Mouse (Mus musculus) limb, embryonic 14.5 days (tissue): ENCODE measurements around the gene Aasdh. TPM values are rescaled to one million over a fixed set of nuclear protein-coding genes. Genes with fewer than 3 reads are reported as not detected.

Source experiments
- ATAC-seq: fragments of 200-750 bp; cut with Nextera tagmentation; 2 replicates; pipeline ENCODE4 v1.8.0; 2017; ENCODE audit warnings: low read depth, moderate number of reproducible peaks, moderate TSS enrichment; ENCODE audit not compliant: low FRiP score
- DNase-seq: peaks from one replicate; pipeline ENCODE4 v3.0.0-alpha.2; 2015; ENCODE audit warnings: low spot score
- H3K27ac ChIP-seq: fragments of 300-500 bp; sonication (generic); replicated peaks from 2 replicates; pipeline ENCODE4 v1.5.1; 2014; ENCODE audit warnings: low read depth, mild to moderate bottlenecking, low read length, moderate library complexity, mixed read lengths
- H3K27me3 ChIP-seq: fragments of 300-500 bp; sonication (generic); 2 replicates; pipeline ENCODE4 v1.6.1; 2014; ENCODE audit warnings: low read length, mixed read lengths; ENCODE audit not compliant: control insufficient read depth, insufficient read depth
- H3K36me3 ChIP-seq: fragments of 300-500 bp; sonication (generic); 2 replicates; pipeline ENCODE4 v1.6.1; 2014; ENCODE audit warnings: mild to moderate bottlenecking, low read length, moderate library complexity, mixed read lengths; ENCODE audit not compliant: control insufficient read depth, insufficient read depth
- H3K4me1 ChIP-seq: fragments of 300-500 bp; sonication (generic); 2 replicates; pipeline ENCODE4 v1.6.1; 2014; ENCODE audit warnings: antibody characterized with exemption, low read length, mixed read lengths; ENCODE audit not compliant: control insufficient read depth, insufficient read depth
- H3K4me2 ChIP-seq: fragments of 300-500 bp; sonication (generic); replicated peaks from 2 replicates; pipeline ENCODE4 v1.6.1; 2014; ENCODE audit warnings: low read depth, mild to moderate bottlenecking, low read length, moderate library complexity; ENCODE audit not compliant: severe bottlenecking
- H3K4me3 ChIP-seq: fragments of 300-500 bp; sonication (generic); replicated peaks from 2 replicates; pipeline ENCODE4 v1.5.1; 2014; ENCODE audit warnings: low read length
- H3K9ac ChIP-seq: fragments of 300-500 bp; sonication (generic); 2 replicates; pipeline ENCODE4 v1.6.1; 2014; ENCODE audit warnings: mild to moderate bottlenecking, low read depth, low read length, moderate library complexity; ENCODE audit not compliant: severe bottlenecking
- H3K9me3 ChIP-seq: fragments of 300-500 bp; sonication (generic); 2 replicates; pipeline ENCODE4 v1.6.1; 2016; ENCODE audit warnings: low read length; ENCODE audit not compliant: control insufficient read depth
- POLR2A ChIP-seq: fragments of 200-500 bp; IDR thresholded peaks from 2 replicates; pipeline ENCODE4 v1.8.0; 2012; ENCODE audit warnings: inconsistent platforms, mild to moderate bottlenecking, moderate library complexity, borderline replicate concordance; ENCODE audit not compliant: insufficient read depth, insufficient read length; ENCODE audit errors: extremely low read depth
- WGBS: fragments of 180-500 bp; shearing (Covaris S2); extraction: QIAGEN DNeasy Blood & Tissue Kit; methylation state at CpG from one replicate; pipeline ENCODE4 v1.1.7; 2014; 5-methylcytosine and 5-hydroxymethylcytosine counted together
- polyA plus RNA-seq, 2 experiments: library from polyadenylated mRNA; depleted of rRNA in 1 of 2; stranded (reverse) in 1 of 2; unstranded in 1 of 2; fragments of >200 nt; fragmentation: Nextera tagmentation in 1 of 2; extraction: Ambion mirVana in 1 of 2; gene quantifications; 2 replicates each; pipeline versions ENCODE4 v1.2.1 to v1.2.3; 2012 to 2014

Gene Aasdh
- polyA plus RNA-seq, 2 experiments = 15.1 to 24.0 TPM

- H3K36me3 ChIP-seq = 0 out of 2 replicates have a peak, but pooled peaks cover 3% of the 10 kb centered on the region
- DNase-seq (no peak), ATAC-seq (no peak)
- 71% methylated on average over 3 of the region's 3 CpGs for WGBS
- no peak for TF ChIP-seq POLR2A
- H3K9ac ChIP-seq = peak overlapping the region; percentile 87
- no peak overlapping the region for H3K27ac ChIP-seq
- H3K4me1 ChIP-seq = 0 out of 2 replicates have a peak, but pooled peaks cover 3% of the 10 kb centered on the region
- peak overlapping the region; percentile 75 for H3K4me3 ChIP-seq
- no peaks in the 10 kb centered on the region for H3K9me3 ChIP-seq
- peak overlapping the region; percentile 75 for H3K4me2 ChIP-seq
- H3K27me3 ChIP-seq = no peaks in the 10 kb centered on the region
Measured at GRCm38 (mm10) chr5:76906155-76906499, 813 bp upstream of the Aasdh start.

- Histone ChIP-seq H3K9me3 (no peaks in the 10 kb centered on the region), H3K4me3 (peak overlapping the region; percentile 75), H3K36me3 (no peaks in the 10 kb centered on the region), H3K27ac (peak overlapping the region; percentile 88), H3K4me2 (peak overlapping the region; percentile 75), H3K27me3 (no peaks in the 10 kb centered on the region), H3K4me1 (0 out of 2 replicates have a peak, but pooled peaks cover 3% of the 10 kb centered on the region), H3K9ac (peak overlapping the region; percentile 87)
- 2% methylated on average over 19 of the region's 19 CpGs for WGBS
- TF ChIP-seq POLR2A = no peak
- ATAC-seq (no peak; the same call in 1 of the 2 replicates), DNase-seq (no peak)
Measured at GRCm38 (mm10) chr5:76904713-76905404, 455 bp downstream of the Aasdh start.

- Histone ChIP-seq H3K36me3 (no peaks in the 10 kb centered on the region), H3K27me3 (no peaks in the 10 kb centered on the region), H3K9me3 (no peaks in the 10 kb centered on the region), H3K9ac (no peak overlapping the region), H3K4me3 (no peak overlapping the region), H3K27ac (no peak overlapping the region), H3K4me1 (0 out of 2 replicates have a peak, but pooled peaks cover 3% of the 10 kb centered on the region), H3K4me2 (no peak overlapping the region)
- no peak for TF ChIP-seq POLR2A
- DNase-seq = no peak
- WGBS = 76% methylated on average over 4 of the region's 4 CpGs
- no peak for ATAC-seq
Measured at GRCm38 (mm10) chr5:76902131-76902530, 3.2 kb downstream of the Aasdh start.

- ATAC-seq = no peak
- peaks cover 37% of the 10 kb centered on the region for H3K36me3 ChIP-seq
Measured at GRCm38 (mm10) chr5:76893084-76893483, 12.2 kb downstream of the Aasdh start.

GRCm38 (mm10) chr5:76892608-76893007, 12.7 kb downstream of the Aasdh start:
- WGBS = 78% methylated on average over 2 of the region's 2 CpGs
- Histone ChIP-seq H3K4me3 (no peak overlapping the region), H3K36me3 (peaks cover 37% of the 10 kb centered on the region), H3K9ac (no peak overlapping the region), H3K27ac (no peak overlapping the region), H3K4me2 (no peak overlapping the region), H3K27me3 (no peaks in the 10 kb centered on the region), H3K9me3 (no peaks in the 10 kb centered on the region), H3K4me1 (no peaks in the 10 kb centered on the region)
- DNase-seq = no peak
- TF ChIP-seq POLR2A = no peak
- ATAC-seq = no peak

More at GRCm38 (mm10) chr5:76893084-76893483, 12.2 kb downstream of the Aasdh start:
- H3K9me3 ChIP-seq = no peaks in the 10 kb centered on the region
- H3K27me3 ChIP-seq = no peaks in the 10 kb centered on the region
- H3K4me2 ChIP-seq = no peak overlapping the region
- no peak for DNase-seq
- TF ChIP-seq POLR2A = no peak
- H3K9ac ChIP-seq = no peak overlapping the region
- H3K27ac ChIP-seq = no peak overlapping the region
- WGBS = 89% methylated on average over 2 of the region's 2 CpGs
- H3K4me1 ChIP-seq = no peaks in the 10 kb centered on the region
- no peak overlapping the region for H3K4me3 ChIP-seq
